Mouse (Mus musculus): ENCODE data around the gene Card14. TPM values are rescaled to one million over a fixed set of nuclear protein-coding genes. Genes with fewer than 3 reads are reported as not detected.
A peak's percentile ranks its signal among the peaks of the same experiment; 100 is the strongest.
"Not testable (repeated sequence)": the region's sequence is repeated elsewhere in the genome, so short reads cannot be mapped to it uniquely, and the experiment has no call there.

The Card14 gene
- polyA plus RNA-seq, 1 experiment, result not detected

- H3K9me3 ChIP-seq, result peaks cover 27% of the 10 kb centered on the region
- peaks cover 50% of the 10 kb centered on the region for H3K27me3 ChIP-seq (replicated peaks)
- TF ChIP-seq GATA1 (IDR thresholded peaks at IDR 0.05; ENCODE audit: borderline replicate concordance, low read length) (no peak), FLI1 (IDR thresholded peaks at IDR 0.05; ENCODE audit: low read length) (no peak)
- H3K4me3 ChIP-seq (replicated peaks), result peak overlapping the region; percentile 17
- peaks cover 3% of the 10 kb centered on the region for H3K36me3 ChIP-seq (replicated peaks; ENCODE audit: low read length)
- H3K4me1 ChIP-seq, result peaks cover 40% of the 10 kb centered on the region
Measured at GRCm38 (mm10) chr11:119381631-119382337, 74.2 kb downstream of the Card14 start.

- Histone ChIP-seq H3K36me3 (replicated peaks; ENCODE audit: low read length) (peaks cover 3% of the 10 kb centered on the region), H3K27me3 (replicated peaks) (peaks cover 43% of the 10 kb centered on the region), H3K4me3 (replicated peaks) (peak overlapping the region; percentile 38), H3K9me3 (peaks cover 21% of the 10 kb centered on the region), H3K4me1 (peaks cover 35% of the 10 kb centered on the region)
- TF ChIP-seq FLI1 (IDR thresholded peaks at IDR 0.05; ENCODE audit: low read length), result no peak
- no peak for TF ChIP-seq GATA1 (IDR thresholded peaks at IDR 0.05; ENCODE audit: borderline replicate concordance, low read length)
Measured at GRCm38 (mm10) chr11:119382338-119382850, 74.8 kb downstream of the Card14 start.

- Histone ChIP-seq H3K27me3 (replicated peaks) (peaks cover 48% of the 10 kb centered on the region), H3K9me3 (0 out of 2 replicates have a peak, but pooled peaks cover under 1% of the 10 kb centered on the region), H3K4me1 (peaks cover 46% of the 10 kb centered on the region), H3K4me3 (replicated peaks) (peak overlapping the region; percentile 18), H3K36me3 (replicated peaks; ENCODE audit: low read length) (no peaks in the 10 kb centered on the region)
- TF ChIP-seq GATA1 (IDR thresholded peaks at IDR 0.05; ENCODE audit: borderline replicate concordance, low read length), result no peak
- TF ChIP-seq FLI1 (IDR thresholded peaks at IDR 0.05; ENCODE audit: low read length), result no peak
Measured at GRCm38 (mm10) chr11:119384904-119385303, 77.3 kb downstream of the Card14 start.

GRCm38 (mm10) chr11:119386306-119386705 lies 78.7 kb downstream of the Card14 start:
- TF ChIP-seq FLI1 (IDR thresholded peaks at IDR 0.05; ENCODE audit: low read length) (no peak), GATA1 (IDR thresholded peaks at IDR 0.05; ENCODE audit: borderline replicate concordance, low read length) (no peak)
- H3K4me3 ChIP-seq (replicated peaks), result no peak overlapping the region
- peaks cover 53% of the 10 kb centered on the region for H3K4me1 ChIP-seq
- peaks cover 44% of the 10 kb centered on the region for H3K27me3 ChIP-seq (replicated peaks)
- H3K36me3 ChIP-seq (replicated peaks; ENCODE audit: low read length), result no peaks in the 10 kb centered on the region
- H3K9me3 ChIP-seq, result no peaks in the 10 kb centered on the region

GRCm38 (mm10) chr11:119387273-119387672 lies 79.7 kb downstream of the Card14 start:
- H3K36me3 ChIP-seq (replicated peaks; ENCODE audit: low read length); H3K9me3 ChIP-seq; H3K4me3 ChIP-seq (replicated peaks): not testable (repeated sequence)
- Histone ChIP-seq H3K27me3 (replicated peaks) (peaks cover 35% of the 10 kb centered on the region), H3K4me1 (peaks cover 53% of the 10 kb centered on the region)

- peaks cover 60% of the 10 kb centered on the region for H3K4me1 ChIP-seq
- H3K9me3 ChIP-seq, result no peaks in the 10 kb centered on the region
- H3K27me3 ChIP-seq (replicated peaks), result peaks cover 31% of the 10 kb centered on the region
- peak overlapping the region; percentile 96 for H3K4me3 ChIP-seq (replicated peaks)
- TF ChIP-seq GATA1 (IDR thresholded peaks at IDR 0.05; ENCODE audit: borderline replicate concordance, low read length) (no peak), FLI1 (IDR thresholded peaks at IDR 0.05; ENCODE audit: low read length) (no peak)
- peaks cover under 1% of the 10 kb centered on the region for H3K36me3 ChIP-seq (replicated peaks; ENCODE audit: low read length)
Measured at GRCm38 (mm10) chr11:119389851-119390270, 82.3 kb downstream of the Card14 start.

- peaks cover 6% of the 10 kb centered on the region for H3K36me3 ChIP-seq (replicated peaks; ENCODE audit: low read length)
- peak overlapping the region; percentile 96 for H3K4me3 ChIP-seq (replicated peaks)
- peaks cover 31% of the 10 kb centered on the region for H3K27me3 ChIP-seq (replicated peaks)
- TF ChIP-seq FLI1 (IDR thresholded peaks at IDR 0.05; ENCODE audit: low read length) (no peak), GATA1 (IDR thresholded peaks at IDR 0.05; ENCODE audit: borderline replicate concordance, low read length) (no peak)
- peaks cover 61% of the 10 kb centered on the region for H3K4me1 ChIP-seq
- H3K9me3 ChIP-seq, result no peaks in the 10 kb centered on the region
Measured at GRCm38 (mm10) chr11:119390271-119391231, 83.0 kb downstream of the Card14 start.

- Histone ChIP-seq H3K4me3 (replicated peaks) (peak overlapping the region; percentile 96), H3K4me1 (peaks cover 68% of the 10 kb centered on the region), H3K27me3 (replicated peaks) (peaks cover 35% of the 10 kb centered on the region), H3K9me3 (no peaks in the 10 kb centered on the region), H3K36me3 (replicated peaks; ENCODE audit: low read length) (peaks cover 14% of the 10 kb centered on the region)
- TF ChIP-seq FLI1 (IDR thresholded peaks at IDR 0.05; ENCODE audit: low read length), result no peak
- TF ChIP-seq GATA1 (IDR thresholded peaks at IDR 0.05; ENCODE audit: borderline replicate concordance, low read length), result no peak
Measured at GRCm38 (mm10) chr11:119391386-119392000, 83.9 kb downstream of the Card14 start.

GRCm38 (mm10) chr11:119392001-119392614 lies 84.5 kb downstream of the Card14 start:
- H3K36me3 ChIP-seq (replicated peaks; ENCODE audit: low read length), result peaks cover 18% of the 10 kb centered on the region
- H3K4me3 ChIP-seq (replicated peaks), result peak overlapping the region; percentile 96
- peaks cover 35% of the 10 kb centered on the region for H3K27me3 ChIP-seq (replicated peaks)
- TF ChIP-seq GATA1 (IDR thresholded peaks at IDR 0.05; ENCODE audit: borderline replicate concordance, low read length) (no peak), FLI1 (IDR thresholded peaks at IDR 0.05; ENCODE audit: low read length) (no peak)
- no peaks in the 10 kb centered on the region for H3K9me3 ChIP-seq
- peaks cover 72% of the 10 kb centered on the region for H3K4me1 ChIP-seq
